Mouse (Mus musculus): ENCODE data around the gene Gp2.
A peak's percentile ranks its signal among the peaks of the same experiment; 100 is the strongest.

Gene Gp2

GRCm38 (mm10) chr7:119459185-119459584 is at the start of gene Gp2:
Gene Gp2 (minus strand): TSS chr7:119459285.
- no peak for DNase-seq (ENCODE audit: extremely low read depth, insufficient read length, low spot score)

- no peak for DNase-seq (ENCODE audit: extremely low read depth, insufficient read length, low spot score)
Observed at GRCm38 (mm10) chr7:119490041-119490780, 31.1 kb upstream of the Gp2 start.

GRCm38 (mm10) chr7:119486683-119487082 is 27.6 kb upstream of the Gp2 start:
- DNase-seq (ENCODE audit: extremely low read depth, insufficient read length, low spot score) = no peak

GRCm38 (mm10) chr7:119484154-119484553 is 25.1 kb upstream of the Gp2 start:
- DNase-seq (ENCODE audit: extremely low read depth, insufficient read length, low spot score) = no peak

- DNase-seq (ENCODE audit: extremely low read depth, insufficient read length, low spot score) = no peak
Observed at GRCm38 (mm10) chr7:119479256-119479655, 20.2 kb upstream of the Gp2 start, which contains the start of gene Umod. Gene Umod (minus strand): TSS chr7:119479282.

- DNase-seq (ENCODE audit: extremely low read depth, insufficient read length, low spot score) = peak; percentile 7
Observed at GRCm38 (mm10) chr7:119476500-119477389, 17.7 kb upstream of the Gp2 start.

- no peak for DNase-seq (ENCODE audit: extremely low read depth, insufficient read length, low spot score)
Observed at GRCm38 (mm10) chr7:119454192-119454591, 4.9 kb downstream of the Gp2 start.

GRCm38 (mm10) chr7:119443849-119444248 is 15.2 kb downstream of the Gp2 start:
- no peak for DNase-seq (ENCODE audit: extremely low read depth, insufficient read length, low spot score)

GRCm38 (mm10) chr7:119441938-119442337 is 17.1 kb downstream of the Gp2 start:
- no peak for DNase-seq (ENCODE audit: extremely low read depth, insufficient read length, low spot score)

- DNase-seq (ENCODE audit: extremely low read depth, insufficient read length, low spot score) = peak; percentile 4
Observed at GRCm38 (mm10) chr7:119427180-119427616, 31.9 kb downstream of the Gp2 start.

- no peak for DNase-seq (ENCODE audit: extremely low read depth, insufficient read length, low spot score)
Observed at GRCm38 (mm10) chr7:119420730-119421129, 38.4 kb downstream of the Gp2 start.

GRCm38 (mm10) chr7:119418523-119418922 is 40.6 kb downstream of the Gp2 start:
- no peak for DNase-seq (ENCODE audit: extremely low read depth, insufficient read length, low spot score)

- no peak for DNase-seq (ENCODE audit: extremely low read depth, insufficient read length, low spot score)
Observed at GRCm38 (mm10) chr7:119394050-119394732, 64.9 kb downstream of the Gp2 start.

All from 3134 (cell line).